In genomic region chrX:7574885-7575231, GRCm38 (mm10) we compare ENCODE assay signal across 8 mouse cellular contexts. TPM values are rescaled to one million over a fixed set of nuclear protein-coding genes. Genes with fewer than 3 reads are reported as not detected.
DNase-seq lines count a peak whose midpoint lies in the region; ATAC-seq and TF ChIP-seq lines count a peak whose summit lies in the region.

No protein-coding gene starts in this region.

- TF ChIP-seq POLR2A in myocyte (IDR thresholded peaks at IDR 0.05; ENCODE audit: insufficient read length, low read depth), result no peak

- no peaks in the 10 kb centered on the region for H3K36me3 ChIP-seq in embryonic facial prominence, embryonic 14.5 days (ENCODE audit: control insufficient read depth, insufficient read depth, low read length)
- no peaks in the 10 kb centered on the region for H3K36me3 ChIP-seq in intestine, embryonic 15.5 days
- no peaks in the 10 kb centered on the region for H3K36me3 ChIP-seq in myocyte (ENCODE audit: control insufficient read depth, insufficient read depth)

- H3K27me3 ChIP-seq in embryonic facial prominence, embryonic 14.5 days (replicated peaks; ENCODE audit: control insufficient read depth, insufficient read depth, low read length), result no peaks in the 10 kb centered on the region
- H3K27me3 ChIP-seq in intestine, embryonic 15.5 days (replicated peaks), result no peaks in the 10 kb centered on the region
- H3K27me3 ChIP-seq in myocyte (ENCODE audit: control insufficient read depth, insufficient read depth, insufficient read length), result no peaks in the 10 kb centered on the region

- H3K4me3 ChIP-seq in left cerebral cortex, adult 2 months, result peak overlapping the region; percentile 51; the same call in 1 of the 2 replicates
- peak overlapping the region; percentile 57 for H3K4me3 ChIP-seq in embryonic facial prominence, embryonic 14.5 days (ENCODE audit: low read depth, low read length)
- H3K4me3 ChIP-seq in intestine, embryonic 15.5 days (replicated peaks), result peak overlapping the region; percentile 61
- peak overlapping the region; percentile 34 for H3K4me3 ChIP-seq in myocyte

- no peak for DNase-seq in left cerebral cortex, adult 2 months (ENCODE audit: extremely low spot score in 1 of 2, low spot score in 2 of 2)
- DNase-seq in left cerebral cortex, postnatal 10 days (ENCODE audit: extremely low spot score in 1 of 2, low spot score in 2 of 2), result no peak
- no peak for DNase-seq in embryonic facial prominence, embryonic 14.5 days (ENCODE audit: low spot score)
- no peak for DNase-seq in cerebellum, adult 9-11 months
- DNase-seq in spleen, adult 18-20 months, result no peak
- DNase-seq in layer of hippocampus, postnatal 10 days (ENCODE audit: low spot score in 2 of 2), result no peak

- H3K4me2 ChIP-seq in embryonic facial prominence, embryonic 14.5 days (ENCODE audit: low read depth, low read length), result peak overlapping the region; percentile 65
- H3K4me2 ChIP-seq in intestine, embryonic 15.5 days (replicated peaks), result peak overlapping the region; percentile 56
- peak overlapping the region; percentile 65 for H3K4me2 ChIP-seq in myocyte (ENCODE audit: low read depth)

- intact Hi-C loops in left cerebral cortex, adult 2 months (cut with DNase I), result loop anchor here (2.0 to 5.0 kb wide), 4 partner anchors 64 to 253 kb away; partner anchors contain the start of gene Syp
- intact Hi-C loops in left cerebral cortex, postnatal 10 days (cut with DNase I), result loop anchor here (5.0 to 10.0 kb wide), 3 partner anchors 62 to 153 kb away; partner anchors contain the start of gene Syp

- 32% methylated on average over 5 of the region's 6 CpGs for WGBS in embryonic facial prominence, embryonic 14.5 days
- WGBS in intestine, embryonic 15.5 days, result 33% methylated on average over 6 of the region's 6 CpGs

- peaks cover 13% of the 10 kb centered on the region for H3K79me2 ChIP-seq in myocyte (ENCODE audit: control insufficient read depth, insufficient read depth)

- peaks cover 5% of the 10 kb centered on the region; the same call in 1 of the 2 replicates for H3K4me1 ChIP-seq in embryonic facial prominence, embryonic 14.5 days (ENCODE audit: control insufficient read depth, insufficient read depth, low read length)
- H3K4me1 ChIP-seq in intestine, embryonic 15.5 days (replicated peaks), result peaks cover 3% of the 10 kb centered on the region; the same call in 1 of the 2 replicates

- peak overlapping the region; percentile 47 for H3K27ac ChIP-seq in left cerebral cortex, adult 2 months
- peak overlapping the region; percentile 72; the same call in 1 of the 2 replicates for H3K27ac ChIP-seq in embryonic facial prominence, embryonic 14.5 days (replicated peaks; ENCODE audit: low read depth, low read length)
- H3K27ac ChIP-seq in intestine, embryonic 15.5 days, result no peak overlapping the region

- no peak overlapping the region for H3ac ChIP-seq in myocyte (ENCODE audit: control insufficient read depth, insufficient read length)

- H3K9ac ChIP-seq in embryonic facial prominence, embryonic 14.5 days (ENCODE audit: low read depth, low read length), result peak overlapping the region; percentile 34; the same call in 1 of the 2 replicates
- no peak overlapping the region for H3K9ac ChIP-seq in intestine, embryonic 15.5 days

- no peak for TF ChIP-seq CTCF in left cerebral cortex, adult 2 months (IDR thresholded peaks at IDR 0.05)

- no peaks in the 10 kb centered on the region for H3K9me3 ChIP-seq in embryonic facial prominence, embryonic 14.5 days (ENCODE audit: control insufficient read depth, low read length)
- H3K9me3 ChIP-seq in intestine, embryonic 15.5 days, result no peaks in the 10 kb centered on the region

- ATAC-seq in embryonic facial prominence, embryonic 14.5 days (ENCODE audit: low read depth), result no peak
- ATAC-seq in intestine, embryonic 15.5 days, result no peak

TF ChIP-seq in myocyte, 11 proteins besides CTCF, POLR2A, EP300 and RAD21:
- no peak for TF ChIP-seq POLR2AphosphoS2 (IDR thresholded peaks at IDR 0.05; ENCODE audit: insufficient read length, low read depth)
- no peak for TF ChIP-seq MYOG (IDR thresholded peaks at IDR 0.05; ENCODE audit: control insufficient read depth in 1 of 3, insufficient read depth in 1 of 3, insufficient read length in 2 of 3, low read depth in 2 of 3)
- TF ChIP-seq REST (IDR thresholded peaks at IDR 0.05; ENCODE audit: insufficient read depth, insufficient read length), result no peak
- no peak for TF ChIP-seq CEBPB (IDR thresholded peaks at IDR 0.05; ENCODE audit: insufficient read depth, poor library complexity, severe bottlenecking)
- TF ChIP-seq SRF (IDR thresholded peaks at IDR 0.05; ENCODE audit: control insufficient read depth, insufficient read length, low read depth), result no peak

RNA-seq across cellular contexts. Expression of gene Ppp1r3f, which starts 0.8 kb away (rescaled TPM):
- total RNA-seq in left cerebral cortex, adult 2 months (2021), result 10 to 100 TPM; 21.9 to 26.8 TPM
- 10 to 100 TPM; 13.5 to 15.9 TPM for total RNA-seq in left cerebral cortex, postnatal 10 days (2021)
- 1.8 and 2.1 TPM in 2 replicates for polyA plus RNA-seq in embryonic facial prominence, embryonic 14.5 days (2014; fragmentation: Nextera tagmentation; extraction: Ambion mirVana)
- polyA plus RNA-seq in intestine, embryonic 15.5 days (2015; fragmentation: Nextera tagmentation; extraction: Ambion mirVana), result 1.3 and 1.5 TPM in 2 replicates
- polyA plus RNA-seq in myocyte (2012; fragmentation: generic; extraction: Trizol), result 3.1 TPM
- 10 to 100 TPM; 13.1 to 14.1 TPM for total RNA-seq in layer of hippocampus, postnatal 10 days (2021)

RNA-seq across cellular contexts. Expression of gene Foxp3, which starts 1.4 kb away (rescaled TPM):
- total RNA-seq in left cerebral cortex, adult 2 months (2021), result not detected
- total RNA-seq in left cerebral cortex, postnatal 10 days (2021), result under 1 TPM in 1 of 2 experiments, not detected in 1; 0.62 TPM
- polyA plus RNA-seq in embryonic facial prominence, embryonic 14.5 days (2014; fragmentation: Nextera tagmentation; extraction: Ambion mirVana), result not detected in 2 replicates
- polyA plus RNA-seq in intestine, embryonic 15.5 days (2015; fragmentation: Nextera tagmentation; extraction: Ambion mirVana), result not detected in 2 replicates
- 0.06 TPM for polyA plus RNA-seq in myocyte (2012; fragmentation: generic; extraction: Trizol)
- under 1 TPM; 0.21 to 0.22 TPM for total RNA-seq in layer of hippocampus, postnatal 10 days (2021)

RNA-seq across cellular contexts. Expression of gene Ccdc22, which starts 30.5 kb away (rescaled TPM):
- total RNA-seq in left cerebral cortex, adult 2 months (2021), result 10 to 100 TPM; 30.1 to 31.5 TPM
- total RNA-seq in left cerebral cortex, postnatal 10 days (2021), result 10 to 100 TPM; 22.8 to 25.9 TPM
- polyA plus RNA-seq in embryonic facial prominence, embryonic 14.5 days (2014; fragmentation: Nextera tagmentation; extraction: Ambion mirVana), result 22.6 and 27.2 TPM in 2 replicates
- polyA plus RNA-seq in intestine, embryonic 15.5 days (2015; fragmentation: Nextera tagmentation; extraction: Ambion mirVana), result 31.2 and 31.4 TPM in 2 replicates
- 28.8 TPM for polyA plus RNA-seq in myocyte (2012; fragmentation: generic; extraction: Trizol)
- 10 to 100 TPM; 21.3 to 23.4 TPM for total RNA-seq in layer of hippocampus, postnatal 10 days (2021)

RNA-seq across cellular contexts. Expression of gene Cacna1f, which starts 32.0 kb away (rescaled TPM):
- under 1 TPM; 0.19 to 0.27 TPM for total RNA-seq in left cerebral cortex, adult 2 months (2021)
- total RNA-seq in left cerebral cortex, postnatal 10 days (2021), result under 1 TPM; 0.08 to 0.17 TPM
- 0.04 and 0.08 TPM in 2 replicates for polyA plus RNA-seq in embryonic facial prominence, embryonic 14.5 days (2014; fragmentation: Nextera tagmentation; extraction: Ambion mirVana)
- polyA plus RNA-seq in intestine, embryonic 15.5 days (2015; fragmentation: Nextera tagmentation; extraction: Ambion mirVana), result 0.04 TPM in 1 of 2 replicates, not detected in the other
- polyA plus RNA-seq in myocyte (2012; fragmentation: generic; extraction: Trizol), result not detected
- not detected for total RNA-seq in layer of hippocampus, postnatal 10 days (2021)
